Mouse (Mus musculus): ENCODE data around the gene Myt1l. TPM values are rescaled to one million over a fixed set of nuclear protein-coding genes. Genes with fewer than 3 reads are reported as not detected.

Myt1l gene
- polyA plus RNA-seq, 1 experiment: 0.11 TPM

DNA sequence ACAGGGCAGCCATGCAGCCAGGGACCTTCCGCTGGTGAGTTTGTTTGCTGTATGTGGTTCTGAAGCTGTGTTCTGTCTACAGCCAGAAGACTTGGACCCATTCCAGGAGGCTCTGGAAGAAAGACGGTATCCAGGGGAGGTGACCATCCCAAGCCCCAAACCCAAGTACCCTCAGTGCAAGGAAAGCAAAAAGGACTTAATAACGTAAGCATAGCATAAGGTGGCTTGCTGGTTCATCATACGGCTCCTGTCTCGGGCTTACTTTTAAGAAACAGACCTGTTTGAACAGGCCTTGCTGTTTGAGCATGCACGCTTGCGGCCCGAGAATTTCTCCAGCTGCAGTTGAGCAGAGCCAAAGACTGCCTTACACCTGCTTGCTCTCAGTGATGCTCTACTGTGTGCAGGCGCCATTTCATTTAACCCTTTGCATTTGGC, 326.0 kb downstream of the Myt1l start:
- Histone ChIP-seq H3K4me1 (replicated peaks; ENCODE audit: control insufficient read depth, insufficient read depth, low read length) (no peaks in the 10 kb centered on the region), H3K36me3 (ENCODE audit: control insufficient read depth, insufficient read depth, low read length) (no peaks in the 10 kb centered on the region), H3K27ac (ENCODE audit: control insufficient read depth, insufficient read depth, low read length) (no peak overlapping the region), H3K4me3 (ENCODE audit: control insufficient read depth, insufficient read depth, low read length) (no peak overlapping the region), H3K27me3 (ENCODE audit: control insufficient read depth, insufficient read depth, low read length) (no peaks in the 10 kb centered on the region)
- 93% methylated on average over 9 of the region's 9 CpGs for WGBS
- no peak for DNase-seq
- TF ChIP-seq CTCF (IDR thresholded peaks at IDR 0.05; ENCODE audit: borderline replicate concordance, control insufficient read depth, extremely low read depth, insufficient read depth, low read length, poor library complexity) (no peak), POLR2A (IDR thresholded peaks at IDR 0.05; ENCODE audit: control insufficient read depth, extremely low read depth, insufficient read depth, low read length, poor library complexity) (no peak)

DNA sequence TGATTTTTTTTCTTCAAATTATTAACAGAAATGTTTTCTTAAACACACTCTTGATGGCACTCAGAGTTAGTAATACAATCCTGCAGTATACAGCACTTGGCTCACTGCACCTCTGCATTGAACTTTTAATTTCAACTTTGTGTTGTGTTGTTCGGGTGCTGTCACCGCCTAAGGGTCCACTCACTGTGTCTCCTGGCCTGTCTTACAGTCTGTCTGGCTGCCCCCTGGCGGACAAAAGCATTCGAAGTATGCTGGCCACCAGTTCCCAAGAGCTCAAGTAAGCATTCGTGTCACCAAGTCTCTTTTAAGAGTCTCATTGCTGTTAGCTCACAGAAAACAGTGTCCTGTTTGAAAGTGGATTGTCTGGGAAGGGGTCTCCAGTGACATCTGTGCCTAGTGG, 326.8 kb downstream of the Myt1l start:
- no peak for TF ChIP-seq CTCF (IDR thresholded peaks at IDR 0.05; ENCODE audit: borderline replicate concordance, control insufficient read depth, extremely low read depth, insufficient read depth, low read length, poor library complexity)
- no peak for TF ChIP-seq POLR2A (IDR thresholded peaks at IDR 0.05; ENCODE audit: control insufficient read depth, extremely low read depth, insufficient read depth, low read length, poor library complexity)
- Histone ChIP-seq H3K4me3 (ENCODE audit: control insufficient read depth, insufficient read depth, low read length) (no peak overlapping the region), H3K27ac (ENCODE audit: control insufficient read depth, insufficient read depth, low read length) (no peak overlapping the region), H3K27me3 (ENCODE audit: control insufficient read depth, insufficient read depth, low read length) (no peaks in the 10 kb centered on the region), H3K4me1 (replicated peaks; ENCODE audit: control insufficient read depth, insufficient read depth, low read length) (no peaks in the 10 kb centered on the region), H3K36me3 (ENCODE audit: control insufficient read depth, insufficient read depth, low read length) (no peaks in the 10 kb centered on the region)
- 35% methylated on average over 5 of the region's 5 CpGs for WGBS
- DNase-seq: no peak

DNA sequence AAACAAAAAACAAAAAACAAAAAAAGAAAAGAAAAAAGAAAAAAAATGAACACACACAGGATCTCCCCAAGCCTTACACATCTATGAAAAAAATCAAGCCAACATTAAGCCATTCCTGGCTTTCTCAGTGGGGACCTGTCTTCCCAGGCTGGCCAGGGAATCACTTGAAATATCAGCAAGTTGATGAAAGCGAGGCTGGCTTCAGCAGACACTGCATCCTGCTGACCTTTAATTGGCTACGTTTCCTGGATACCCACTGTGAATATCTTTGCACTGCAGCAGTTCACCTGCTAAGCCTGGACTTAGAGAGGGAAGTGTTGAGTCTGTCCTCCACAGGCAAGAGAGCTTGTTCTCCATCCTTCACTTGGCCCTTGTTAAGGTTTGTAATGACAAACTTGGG, 332.8 kb downstream of the Myt1l start:
- no peak for DNase-seq
- Histone ChIP-seq H3K27me3 (ENCODE audit: control insufficient read depth, insufficient read depth, low read length) (no peaks in the 10 kb centered on the region), H3K27ac (ENCODE audit: control insufficient read depth, insufficient read depth, low read length) (no peak overlapping the region), H3K4me3 (ENCODE audit: control insufficient read depth, insufficient read depth, low read length) (no peak overlapping the region), H3K4me1 (replicated peaks; ENCODE audit: control insufficient read depth, insufficient read depth, low read length) (no peaks in the 10 kb centered on the region), H3K36me3 (ENCODE audit: control insufficient read depth, insufficient read depth, low read length) (no peaks in the 10 kb centered on the region)
- no peak for TF ChIP-seq CTCF (IDR thresholded peaks at IDR 0.05; ENCODE audit: borderline replicate concordance, control insufficient read depth, extremely low read depth, insufficient read depth, low read length, poor library complexity)
- no peak for TF ChIP-seq POLR2A (IDR thresholded peaks at IDR 0.05; ENCODE audit: control insufficient read depth, extremely low read depth, insufficient read depth, low read length, poor library complexity)
- 56% methylated on average over 2 of the region's 2 CpGs for WGBS

DNA sequence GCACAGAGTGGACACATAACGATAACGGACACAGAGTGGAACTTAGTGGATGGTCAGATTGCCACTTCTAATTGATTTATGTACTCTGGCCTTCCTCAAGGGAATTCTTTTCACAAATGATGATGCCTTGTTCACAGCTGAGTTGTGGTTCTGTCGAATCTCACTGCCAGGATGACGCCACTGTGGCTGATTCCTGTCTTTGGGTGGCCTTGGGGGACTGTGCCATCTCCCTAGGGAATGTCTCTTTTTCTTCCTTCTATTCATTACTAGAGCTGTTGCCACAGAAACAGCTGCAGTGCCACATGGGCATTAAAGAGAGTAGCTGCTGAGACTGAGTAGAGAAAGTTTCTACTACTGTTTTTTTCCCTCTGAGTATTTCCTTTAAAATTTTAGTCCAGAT, 340.1 kb downstream of the Myt1l start:
- H3K4me3 ChIP-seq (ENCODE audit: control insufficient read depth, insufficient read depth, low read length): no peak overlapping the region
- TF ChIP-seq CTCF (IDR thresholded peaks at IDR 0.05; ENCODE audit: borderline replicate concordance, control insufficient read depth, extremely low read depth, insufficient read depth, low read length, poor library complexity) (no peak), POLR2A (IDR thresholded peaks at IDR 0.05; ENCODE audit: control insufficient read depth, extremely low read depth, insufficient read depth, low read length, poor library complexity) (no peak)
- no peaks in the 10 kb centered on the region for H3K4me1 ChIP-seq (replicated peaks; ENCODE audit: control insufficient read depth, insufficient read depth, low read length)
- DNase-seq: no peak
- H3K36me3 ChIP-seq (ENCODE audit: control insufficient read depth, insufficient read depth, low read length): no peaks in the 10 kb centered on the region
- WGBS: 87% methylated on average over 4 of the region's 4 CpGs
- H3K27me3 ChIP-seq (ENCODE audit: control insufficient read depth, insufficient read depth, low read length): no peaks in the 10 kb centered on the region
- no peak overlapping the region for H3K27ac ChIP-seq (ENCODE audit: control insufficient read depth, insufficient read depth, low read length)

DNA sequence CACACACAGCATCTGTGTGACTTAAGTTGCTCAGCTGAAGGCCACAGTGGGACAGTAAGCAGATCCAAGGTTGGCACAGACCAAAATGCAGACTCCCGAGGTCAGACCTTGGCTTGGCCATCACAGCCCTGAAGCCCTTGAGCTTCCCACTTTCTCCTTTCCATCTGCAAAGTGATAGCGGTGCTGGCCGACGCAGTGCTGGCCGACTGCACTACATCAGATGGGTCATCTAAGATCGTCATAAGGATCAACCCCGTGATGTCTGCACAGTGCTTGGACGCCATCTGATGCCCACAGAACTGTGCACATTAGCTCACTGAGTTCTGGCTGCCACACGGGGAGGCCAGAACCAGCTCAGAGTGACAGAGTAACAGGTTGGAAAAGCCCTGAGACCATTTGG, 340.6 kb downstream of the Myt1l start:
- Histone ChIP-seq H3K4me3 (ENCODE audit: control insufficient read depth, insufficient read depth, low read length) (no peak overlapping the region), H3K36me3 (ENCODE audit: control insufficient read depth, insufficient read depth, low read length) (no peaks in the 10 kb centered on the region), H3K27ac (ENCODE audit: control insufficient read depth, insufficient read depth, low read length) (no peak overlapping the region), H3K27me3 (ENCODE audit: control insufficient read depth, insufficient read depth, low read length) (no peaks in the 10 kb centered on the region), H3K4me1 (replicated peaks; ENCODE audit: control insufficient read depth, insufficient read depth, low read length) (no peaks in the 10 kb centered on the region)
- WGBS: 91% methylated on average over 9 of the region's 9 CpGs
- DNase-seq: no peak
- no peak for TF ChIP-seq CTCF (IDR thresholded peaks at IDR 0.05; ENCODE audit: borderline replicate concordance, control insufficient read depth, extremely low read depth, insufficient read depth, low read length, poor library complexity)
- TF ChIP-seq POLR2A (IDR thresholded peaks at IDR 0.05; ENCODE audit: control insufficient read depth, extremely low read depth, insufficient read depth, low read length, poor library complexity): no peak

DNA sequence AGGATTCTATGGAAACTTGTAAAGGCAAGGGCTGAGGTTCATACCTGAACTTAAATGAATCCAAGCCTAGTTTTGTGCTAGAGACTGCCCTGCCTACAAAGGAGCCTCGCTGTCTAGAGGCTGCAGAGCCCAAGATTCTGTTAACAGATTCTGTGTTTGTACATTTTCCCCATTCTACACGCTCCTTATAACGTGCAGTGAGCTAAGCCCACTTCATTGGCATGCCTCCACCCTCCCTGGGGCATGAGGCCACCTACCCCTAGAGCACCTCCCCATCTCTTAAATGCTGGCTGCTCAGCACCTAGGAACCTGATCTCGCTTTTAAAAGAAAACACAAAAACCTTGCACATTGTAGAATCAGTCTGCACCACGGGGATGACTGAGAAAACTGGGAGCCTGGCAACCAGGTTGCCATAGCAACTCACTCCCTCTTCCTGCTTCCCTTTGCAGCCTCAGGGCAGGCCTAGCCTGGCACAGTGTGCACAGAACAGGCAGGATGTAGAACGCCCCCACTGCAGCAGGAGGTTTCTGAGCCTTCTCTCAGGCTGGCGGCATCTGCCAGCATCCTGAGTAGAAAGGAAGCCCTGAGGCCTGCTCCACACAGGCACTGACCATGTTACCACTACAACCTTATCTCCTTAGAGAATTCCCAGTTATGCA, 344.1 kb downstream of the Myt1l start:
- TF ChIP-seq CTCF (IDR thresholded peaks at IDR 0.05; ENCODE audit: borderline replicate concordance, control insufficient read depth, extremely low read depth, insufficient read depth, low read length, poor library complexity) (no peak), POLR2A (IDR thresholded peaks at IDR 0.05; ENCODE audit: control insufficient read depth, extremely low read depth, insufficient read depth, low read length, poor library complexity) (no peak)
- DNase-seq: no peak
- no peaks in the 10 kb centered on the region for H3K27me3 ChIP-seq (ENCODE audit: control insufficient read depth, insufficient read depth, low read length)
- no peaks in the 10 kb centered on the region for H3K4me1 ChIP-seq (replicated peaks; ENCODE audit: control insufficient read depth, insufficient read depth, low read length)
- no peak overlapping the region for H3K27ac ChIP-seq (ENCODE audit: control insufficient read depth, insufficient read depth, low read length)
- 53% methylated on average over 7 of the region's 7 CpGs for WGBS
- H3K4me3 ChIP-seq (ENCODE audit: control insufficient read depth, insufficient read depth, low read length): no peak overlapping the region
- H3K36me3 ChIP-seq (ENCODE audit: control insufficient read depth, insufficient read depth, low read length): no peaks in the 10 kb centered on the region

All from thymus, adult 2 months (tissue).